31 mouse cellular contexts compared by ENCODE assay signal in genomic region chr11:116745457-116745856, GRCm38 (mm10). TPM values are rescaled to one million over a fixed set of nuclear protein-coding genes. Genes with fewer than 3 reads are reported as not detected.
"Had no signal": no experiment of that assay in that cellular context is flagged by ENCODE, and none has a peak within 500 bp of the region (broad histone marks: within the 10 kb centered on the region; RNA-seq: fewer than 3 reads in every experiment).

No protein-coding gene starts in this region.

RNA-seq across cellular contexts. Expression of gene St6galnac1, which starts 29.9 kb away (rescaled TPM):
- total RNA-seq: common myeloid progenitor, adult 5-6 weeks; forebrain, postnatal 0 days; gastrocnemius, adult 18-20 months; gastrocnemius, adult 2 months; gastrocnemius, adult 8-10 months; gastrocnemius, postnatal 10 days; gastrocnemius, postnatal 14 days; gastrocnemius, postnatal 25 days; gastrocnemius, postnatal 36 days; gastrocnemius, postnatal 4 days; granulocyte monocyte progenitor cell, adult 5-6 weeks; heart, adult 18-20 months; heart, adult 2 months; heart, adult 8-10 months had no signal
- polyA plus RNA-seq: embryonic facial prominence, embryonic 10.5 days; embryonic facial prominence, embryonic 11.5 days; embryonic facial prominence, embryonic 12.5 days; embryonic facial prominence, embryonic 13.5 days; embryonic facial prominence, embryonic 15.5 days; erythroblast, embryonic 14.5 days; forebrain, embryonic 10.5 days; forebrain, embryonic 11.5 days; forebrain, embryonic 12.5 days; forebrain, embryonic 13.5 days; forebrain, embryonic 14.5 days; forebrain, embryonic 15.5 days; forebrain, embryonic 16.5 days; forebrain, postnatal 0 days; frontal cortex, adult 2 months; gonadal fat pad, adult 2 months; heart, adult 2 months; heart, embryonic 10.5 days; heart, embryonic 11.5 days had no signal
